Mouse (Mus musculus) megakaryocyte progenitor cell, adult 5-6 weeks (primary cell): ENCODE measurements around the gene Tldc2. TPM values are rescaled to one million over a fixed set of nuclear protein-coding genes. Genes with fewer than 3 reads are reported as not detected.
A peak's percentile ranks its signal among the peaks of the same experiment; 100 is the strongest.

Source experiments
- ATAC-seq: replicated peaks from 2 replicates; pipeline ENCODE4 v1.8.0; 2016; ENCODE audit warnings: mild to moderate bottlenecking, moderate TSS enrichment, inconsistent platforms; ENCODE audit not compliant: poor library complexity
- total RNA-seq, 2 experiments: library from RNA; stranded (forward) in 1 of 2; stranded (reverse) in 1 of 2; fragments of 157-497, 149-512 nt in 1 of 2; fragments of 200-1000 nt in 1 of 2; gene quantifications; 2 replicates each; pipeline versions ENCODE4 v1.2.3 to v1.2.4; 2015 to 2017

Tldc2 gene
- total RNA-seq, 2 experiments from 2014 or later, result not detected

DNA sequence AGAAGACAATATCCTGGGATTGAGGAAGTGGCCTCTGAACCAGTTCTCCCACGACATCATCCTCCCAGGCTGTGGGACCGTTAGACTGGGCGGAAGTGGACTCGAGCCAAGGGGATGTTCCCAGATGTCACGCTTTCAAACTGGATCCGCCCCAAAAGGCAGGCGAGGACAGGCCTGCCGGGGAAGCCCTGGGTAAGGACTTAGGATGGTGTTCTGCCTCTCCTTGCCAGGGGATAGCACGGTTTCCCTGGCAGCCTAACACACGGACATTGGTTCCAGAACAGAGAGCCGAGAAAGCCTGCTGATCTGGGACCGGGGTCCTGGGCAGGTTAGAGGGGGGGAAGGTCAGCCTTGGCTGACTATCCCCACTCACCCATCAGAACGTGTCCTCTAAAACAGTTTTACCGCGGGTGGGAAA, 9.2 kb upstream of the Tldc2 start:
- peak; percentile 59 for ATAC-seq

- no peak for ATAC-seq
Observed at GRCm38 (mm10) chr2:157078059-157078792, 8.6 kb upstream of the Tldc2 start.

DNA sequence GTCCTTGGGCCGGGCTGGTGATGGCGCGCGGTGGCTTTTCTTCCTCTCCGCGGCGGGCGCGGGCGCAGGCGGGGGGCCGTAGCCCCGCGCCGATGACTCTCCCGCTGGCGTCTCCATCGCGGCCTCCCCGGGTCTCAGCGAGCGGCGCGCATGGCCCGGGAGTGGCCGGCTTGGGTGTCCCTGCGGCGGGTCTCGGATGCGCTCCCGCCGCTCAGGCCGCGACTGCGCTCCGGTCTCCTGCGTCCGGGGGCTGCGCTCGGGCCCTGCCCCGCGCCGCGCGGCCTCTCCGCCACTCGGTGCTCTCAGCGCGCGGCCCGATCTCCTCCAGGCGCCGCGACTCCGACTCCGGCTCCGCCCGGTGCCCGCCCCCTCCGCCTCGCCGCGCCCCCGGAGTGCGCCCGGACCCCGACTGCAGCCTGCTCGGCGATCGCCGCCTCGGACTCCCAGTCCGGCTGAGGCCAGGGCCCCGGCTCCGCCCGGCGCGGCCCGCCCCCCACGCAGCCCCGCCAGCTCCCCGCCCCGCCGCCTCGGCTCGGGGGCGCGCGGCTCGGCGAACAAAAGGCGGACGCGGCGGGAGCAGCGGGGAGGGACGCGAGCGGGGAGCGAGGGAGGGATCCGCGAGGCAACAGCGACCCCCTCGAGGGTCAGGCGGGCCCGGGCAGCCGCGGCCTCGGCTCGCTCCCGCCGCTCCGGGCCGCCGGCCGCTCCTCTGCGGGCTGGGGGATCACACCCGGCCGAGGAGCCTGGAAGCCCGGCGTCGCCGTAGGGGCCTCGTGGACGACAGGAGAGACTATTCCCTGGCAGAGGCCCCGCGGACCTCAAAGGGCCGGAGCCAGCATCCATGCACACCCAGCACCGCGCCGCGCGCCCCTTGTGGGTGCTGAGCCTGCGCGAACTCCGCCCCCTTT, 7.8 kb upstream of the Tldc2 start, which contains the start of gene Soga1:
Gene Soga1 (minus strand): TSS at position 462 of the 908 bp plus-strand sequence.
- ATAC-seq, result peak; percentile 41

- ATAC-seq, result no peak
Observed at GRCm38 (mm10) chr2:157079701-157080180, 7.1 kb upstream of the Tldc2 start.

GRCm38 (mm10) chr2:157081331-157081730, 5.5 kb upstream of the Tldc2 start:
- no peak for ATAC-seq

GRCm38 (mm10) chr2:157081960-157082359, 4.9 kb upstream of the Tldc2 start:
- ATAC-seq, result no peak

DNA sequence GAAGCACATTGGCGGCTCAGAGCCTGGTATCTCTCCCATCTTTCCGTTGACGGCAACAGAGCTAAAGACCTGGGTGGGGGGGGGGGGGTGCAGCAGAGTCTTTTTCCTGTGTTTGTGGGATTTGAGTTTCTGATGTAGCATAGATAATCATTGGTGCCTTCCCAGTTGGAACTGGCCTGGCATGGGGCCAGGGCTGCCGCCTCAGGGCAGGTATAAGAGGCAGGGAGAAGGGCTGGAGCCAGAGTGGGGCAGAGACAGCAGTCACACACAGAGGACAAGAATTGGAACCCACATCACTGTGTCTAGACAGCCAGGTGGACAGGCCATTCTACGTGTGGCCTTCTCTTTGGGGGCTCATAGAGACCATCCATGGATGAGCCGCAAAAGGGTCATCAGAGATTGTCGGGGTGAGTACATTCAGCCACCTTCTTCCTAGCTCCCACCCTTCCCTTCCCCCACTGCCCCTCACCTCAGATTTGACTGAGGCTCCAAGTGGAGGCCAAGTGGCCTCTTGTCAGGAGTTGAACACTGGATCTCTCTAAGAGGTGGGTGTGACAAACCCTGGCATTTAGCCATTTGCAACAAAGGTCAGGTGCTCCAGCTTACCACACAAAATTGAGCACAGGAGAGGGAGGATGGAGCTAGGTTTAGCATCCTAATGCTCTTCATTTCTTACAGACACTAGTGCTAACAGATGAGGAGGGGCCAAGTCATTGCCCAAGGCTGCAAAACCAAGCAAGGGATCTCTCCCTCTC, 1.8 kb upstream of the Tldc2 start:
- no peak for ATAC-seq

GRCm38 (mm10) chr2:157087536-157088317, 872 bp downstream of the Tldc2 start:
- ATAC-seq, result no peak

- no peak for ATAC-seq
Observed at GRCm38 (mm10) chr2:157092024-157092423, 5.2 kb downstream of the Tldc2 start.

- peak; percentile 95 for ATAC-seq
Observed at GRCm38 (mm10) chr2:157095005-157095755, 8.3 kb downstream of the Tldc2 start.

DNA sequence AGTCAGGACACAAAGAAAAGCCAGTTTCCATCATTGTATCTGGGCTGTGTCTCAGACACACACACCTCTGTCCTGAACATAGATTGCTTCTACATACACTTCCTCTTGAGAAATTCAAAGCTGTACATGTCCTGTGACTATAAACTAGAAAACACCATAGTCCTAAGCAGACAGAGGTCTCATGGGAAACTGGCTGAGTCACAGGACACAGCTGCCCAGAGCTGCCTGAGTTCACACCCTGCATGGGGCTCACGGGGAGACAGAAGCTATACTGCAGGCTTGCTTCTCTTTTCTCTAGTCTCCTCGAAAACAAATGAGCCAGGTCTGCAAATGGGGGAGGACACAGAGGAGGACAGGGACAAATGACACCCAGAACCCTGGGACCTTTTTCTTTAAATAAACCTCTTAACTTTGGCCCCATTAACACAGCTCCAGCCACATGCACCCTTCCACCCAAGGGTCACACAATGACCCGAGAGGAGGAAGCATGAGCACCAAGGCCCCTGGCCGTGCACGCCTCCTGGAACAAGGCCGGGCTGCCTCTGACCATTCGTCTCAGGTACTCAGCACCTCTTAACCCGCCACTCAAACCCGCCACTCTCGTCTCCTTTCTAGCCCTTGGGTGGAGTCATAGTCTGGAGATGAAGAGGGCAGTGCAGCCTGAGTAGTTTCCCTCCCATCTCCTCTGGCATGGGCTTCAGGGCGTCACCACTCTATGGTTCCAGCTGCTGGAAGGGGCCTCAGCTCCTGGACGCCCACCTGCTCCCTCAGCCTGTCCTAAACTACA, 12.9 kb downstream of the Tldc2 start:
- no peak for ATAC-seq

GRCm38 (mm10) chr2:157100319-157100605, 13.4 kb downstream of the Tldc2 start:
- no peak for ATAC-seq

GRCm38 (mm10) chr2:157101650-157102049, 14.8 kb downstream of the Tldc2 start:
- no peak for ATAC-seq

GRCm38 (mm10) chr2:157102256-157102655, 15.4 kb downstream of the Tldc2 start:
- ATAC-seq, result no peak

- no peak for ATAC-seq
Observed at GRCm38 (mm10) chr2:157104454-157104853, 17.6 kb downstream of the Tldc2 start.

DNA sequence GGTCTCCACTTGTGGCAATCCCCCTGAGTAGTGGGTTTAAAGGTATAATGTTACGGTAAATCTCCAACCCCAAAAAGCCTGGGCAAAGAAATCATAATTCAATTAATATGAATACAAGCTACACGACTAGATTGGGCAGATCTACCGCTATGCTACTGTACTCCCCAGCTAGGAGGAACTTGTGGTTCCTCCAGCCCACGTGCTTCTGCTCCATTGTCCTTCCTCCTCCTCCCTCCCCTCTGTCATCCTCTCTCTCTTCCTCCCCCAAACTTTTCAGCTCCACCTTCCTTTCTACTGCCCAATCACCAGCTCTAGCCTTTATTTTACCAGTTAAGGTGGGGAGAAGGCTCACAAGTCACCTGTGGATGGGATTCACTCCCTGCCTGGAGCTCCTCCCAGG, 21.4 kb downstream of the Tldc2 start:
- peak; percentile 86 for ATAC-seq

- ATAC-seq, result peak; percentile 86
Observed at GRCm38 (mm10) chr2:157116964-157117363, 30.1 kb downstream of the Tldc2 start.

- ATAC-seq, result no peak
Observed at GRCm38 (mm10) chr2:157118556-157118955, 31.7 kb downstream of the Tldc2 start.

DNA sequence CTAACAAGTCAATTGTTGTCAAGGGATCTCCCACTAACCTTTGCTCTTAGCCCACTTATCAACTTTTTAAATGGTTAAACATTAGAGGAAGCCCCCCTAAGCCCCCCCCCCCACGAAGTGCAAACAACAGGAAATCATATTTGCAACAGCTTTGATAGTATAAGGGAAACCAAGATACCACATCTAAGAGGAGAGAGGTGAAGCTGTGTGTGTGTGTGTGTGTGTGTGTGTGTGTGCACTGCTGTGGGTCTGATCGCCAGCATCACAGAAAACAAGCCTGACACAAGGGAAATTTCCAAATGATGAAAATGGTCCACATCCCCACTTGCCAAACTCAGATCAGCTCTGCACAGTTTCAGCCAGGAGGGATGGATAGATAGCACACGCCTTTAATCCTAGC, 32.2 kb downstream of the Tldc2 start:
- no peak for ATAC-seq
